8 mouse cellular contexts compared by ENCODE assay signal in the genomic region with DNA sequence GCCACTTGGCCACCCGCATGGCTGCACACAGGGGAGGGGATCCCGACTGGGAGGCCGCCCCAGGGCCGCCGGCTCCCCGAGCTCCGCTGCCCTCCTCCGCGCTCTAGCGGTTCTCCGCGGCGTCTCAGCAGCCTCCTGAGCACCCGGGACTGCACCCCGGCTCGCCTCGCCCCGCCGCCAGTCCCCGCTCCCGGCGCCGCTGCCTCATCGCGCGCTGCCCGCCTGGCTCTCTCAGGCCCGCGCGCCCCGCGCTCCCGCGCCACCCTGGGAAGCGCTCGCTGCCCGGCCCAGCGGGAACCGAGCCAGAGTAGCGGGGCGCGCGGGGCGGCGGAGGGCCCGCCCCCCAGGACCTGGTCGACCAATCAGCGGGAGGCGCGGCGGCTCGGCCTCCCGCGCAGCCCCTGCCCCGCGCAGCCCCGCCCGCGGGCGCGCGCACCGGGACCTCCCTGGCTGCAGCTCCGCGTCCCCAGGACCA.
A peak's percentile ranks its signal among the peaks of the same experiment; 100 is the strongest.
DNase-seq lines count a peak whose midpoint lies in the region; ATAC-seq lines count a peak whose summit lies in the region.

No protein-coding gene starts in this region.

- DNase-seq in CD4-positive helper T cell, adult 2 months (ENCODE audit: low read depth, low spot score) = peak; percentile 28
- peak; percentile 14 for DNase-seq in c-Kit-positive CD71-positive TER-119-negative erythroid progenitor cells, embryonic 14.5 days (ENCODE audit: low read depth)
- peak; percentile 83 for DNase-seq in kidney, postnatal 14 days
- DNase-seq in liver, embryonic 11.5 days (ENCODE audit: low spot score) = peak; percentile 83
- peak; percentile 66 for DNase-seq in ovary, adult 18-20 months (ENCODE audit: low spot score)
- peak; percentile 59 for DNase-seq in thymus, postnatal 0 days (ENCODE audit: low spot score)

- H3K36me3 ChIP-seq in forebrain, embryonic 12.5 days (replicated peaks) = no peaks in the 10 kb centered on the region
- H3K36me3 ChIP-seq in heart, embryonic 15.5 days = no peaks in the 10 kb centered on the region
- H3K36me3 ChIP-seq in liver, embryonic 11.5 days (ENCODE audit: control insufficient read depth, insufficient read depth, low read length) = no peaks in the 10 kb centered on the region

- H3K4me1 ChIP-seq in forebrain, embryonic 12.5 days = peaks cover 27% of the 10 kb centered on the region
- peaks cover 14% of the 10 kb centered on the region for H3K4me1 ChIP-seq in heart, embryonic 15.5 days (replicated peaks)
- H3K4me1 ChIP-seq in liver, embryonic 11.5 days (replicated peaks; ENCODE audit: control insufficient read depth, insufficient read depth, low read length) = no peaks in the 10 kb centered on the region; the same call in 1 of the 2 replicates

- H3K9me3 ChIP-seq in forebrain, embryonic 12.5 days = no peaks in the 10 kb centered on the region
- no peaks in the 10 kb centered on the region for H3K9me3 ChIP-seq in heart, embryonic 15.5 days (replicated peaks)
- no peaks in the 10 kb centered on the region for H3K9me3 ChIP-seq in liver, embryonic 11.5 days (ENCODE audit: control insufficient read depth, low read length)

- WGBS in forebrain, embryonic 12.5 days = under 1% methylated on average over 51 of the region's 65 CpGs
- WGBS in heart, embryonic 15.5 days = under 1% methylated on average over 43 of the region's 65 CpGs
- under 1% methylated on average over 59 of the region's 65 CpGs for WGBS in liver, embryonic 11.5 days

- H3K9ac ChIP-seq in forebrain, embryonic 12.5 days = peak overlapping the region; percentile 80
- peak overlapping the region; percentile 60 for H3K9ac ChIP-seq in heart, embryonic 15.5 days
- H3K9ac ChIP-seq in liver, embryonic 11.5 days (ENCODE audit: low read depth, low read length) = peak overlapping the region; percentile 52

- peak overlapping the region; percentile 85 for H3K4me2 ChIP-seq in forebrain, embryonic 12.5 days
- H3K4me2 ChIP-seq in heart, embryonic 15.5 days = peak overlapping the region; percentile 98
- peak overlapping the region; percentile 92 for H3K4me2 ChIP-seq in liver, embryonic 11.5 days

- peak; percentile 97 for ATAC-seq in forebrain, embryonic 12.5 days (ENCODE audit: low FRiP score)
- peak; percentile 94 for ATAC-seq in heart, embryonic 15.5 days (replicated peaks; ENCODE audit: insufficient number of reproducible peaks, insufficient read depth, low FRiP score, low read depth)
- peak; percentile 95 for ATAC-seq in liver, embryonic 11.5 days (replicated peaks; ENCODE audit: low FRiP score)

- H3K4me3 ChIP-seq in forebrain, embryonic 12.5 days (replicated peaks) = peak overlapping the region; percentile 77
- peak overlapping the region; percentile 80 for H3K4me3 ChIP-seq in heart, embryonic 15.5 days
- H3K4me3 ChIP-seq in liver, embryonic 11.5 days (ENCODE audit: low read depth, low read length) = peak overlapping the region; percentile 65

- H3K27me3 ChIP-seq in forebrain, embryonic 12.5 days = peaks cover 17% of the 10 kb centered on the region
- H3K27me3 ChIP-seq in heart, embryonic 15.5 days = peaks cover 30% of the 10 kb centered on the region
- H3K27me3 ChIP-seq in liver, embryonic 11.5 days (replicated peaks; ENCODE audit: control insufficient read depth, insufficient read depth, low read length) = peaks cover 16% of the 10 kb centered on the region

- H3K27ac ChIP-seq in forebrain, embryonic 12.5 days = peak overlapping the region; percentile 53
- H3K27ac ChIP-seq in heart, embryonic 15.5 days = no peak overlapping the region
- H3K27ac ChIP-seq in liver, embryonic 11.5 days (ENCODE audit: low read depth, low read length) = no peak overlapping the region

Comparison
In these comparisons a context has a peak if more than half of its experiments do, and no peak if none do; other contexts are left out.
1. DNase-seq: peak in every context shown above with its lines; median percentile 83 in kidney, postnatal 14 days; 83 in liver, embryonic 11.5 days; 66 in ovary, adult 18-20 months; 59 in thymus, postnatal 0 days; 28 in CD4-positive helper T cell, adult 2 months; 14 in c-Kit-positive CD71-positive TER-119-negative erythroid progenitor cells, embryonic 14.5 days.